Mouse (Mus musculus) midbrain, embryonic 13.5 days (tissue): ENCODE data around the gene Pfkfb4. TPM values are rescaled to one million over a fixed set of nuclear protein-coding genes. Genes with fewer than 3 reads are reported as not detected.

Experiments used
- ATAC-seq: fragments of 200-750 bp; cut with Nextera tagmentation; 2 replicates; pipeline ENCODE4 v1.8.0; 2017; ENCODE audit warnings: mild to moderate bottlenecking, moderate TSS enrichment, moderate library complexity
- H3K27ac ChIP-seq: fragments of 300-500 bp; sonication (generic); 2 replicates; pipeline ENCODE4 v1.5.1; 2015; ENCODE audit warnings: inconsistent platforms, mild to moderate bottlenecking, moderate library complexity
- H3K27me3 ChIP-seq: fragments of 300-500 bp; sonication (generic); 2 replicates; pipeline ENCODE4 v1.6.1; 2015; ENCODE audit warnings: mild to moderate bottlenecking, inconsistent platforms
- H3K36me3 ChIP-seq: fragments of 300-500 bp; sonication (generic); 2 replicates; pipeline ENCODE4 v1.6.1; 2015; ENCODE audit warnings: mild to moderate bottlenecking, inconsistent platforms
- H3K4me1 ChIP-seq: fragments of 300-500 bp; sonication (generic); replicated peaks from 2 replicates; pipeline ENCODE4 v1.6.1; 2015; ENCODE audit warnings: inconsistent platforms
- H3K4me2 ChIP-seq: fragments of 300-500 bp; sonication (generic); replicated peaks from 2 replicates; pipeline ENCODE4 v1.6.1; 2015; ENCODE audit warnings: moderate library complexity, mild to moderate bottlenecking, inconsistent platforms
- H3K4me3 ChIP-seq: fragments of 300-500 bp; sonication (generic); replicated peaks from 2 replicates; pipeline ENCODE4 v1.5.1; 2015; ENCODE audit warnings: mild to moderate bottlenecking, inconsistent platforms
- H3K9ac ChIP-seq: fragments of 300-500 bp; sonication (generic); replicated peaks from 2 replicates; pipeline ENCODE4 v1.6.1; 2015; ENCODE audit warnings: mild to moderate bottlenecking, inconsistent platforms
- H3K9me3 ChIP-seq: fragments of 300-500 bp; sonication (generic); 2 replicates; pipeline ENCODE4 v1.6.1; 2016; ENCODE audit warnings: mild to moderate bottlenecking, inconsistent platforms
- WGBS: fragments of 180-500 bp; shearing (Covaris S2); methylation state at CpG from one replicate; pipeline ENCODE4 v1.1.7; 2015; 5-methylcytosine and 5-hydroxymethylcytosine counted together
- polyA plus RNA-seq: library from polyadenylated mRNA; unstranded; fragments of >200 nt; fragmentation: Nextera tagmentation; extraction: Ambion mirVana; gene quantifications from 2 replicates; pipeline ENCODE4 v1.2.1, GENCODE M21; 2015

Pfkfb4 gene
- polyA plus RNA-seq, 1 experiment from 2014 or later, result 24.4 TPM

DNA sequence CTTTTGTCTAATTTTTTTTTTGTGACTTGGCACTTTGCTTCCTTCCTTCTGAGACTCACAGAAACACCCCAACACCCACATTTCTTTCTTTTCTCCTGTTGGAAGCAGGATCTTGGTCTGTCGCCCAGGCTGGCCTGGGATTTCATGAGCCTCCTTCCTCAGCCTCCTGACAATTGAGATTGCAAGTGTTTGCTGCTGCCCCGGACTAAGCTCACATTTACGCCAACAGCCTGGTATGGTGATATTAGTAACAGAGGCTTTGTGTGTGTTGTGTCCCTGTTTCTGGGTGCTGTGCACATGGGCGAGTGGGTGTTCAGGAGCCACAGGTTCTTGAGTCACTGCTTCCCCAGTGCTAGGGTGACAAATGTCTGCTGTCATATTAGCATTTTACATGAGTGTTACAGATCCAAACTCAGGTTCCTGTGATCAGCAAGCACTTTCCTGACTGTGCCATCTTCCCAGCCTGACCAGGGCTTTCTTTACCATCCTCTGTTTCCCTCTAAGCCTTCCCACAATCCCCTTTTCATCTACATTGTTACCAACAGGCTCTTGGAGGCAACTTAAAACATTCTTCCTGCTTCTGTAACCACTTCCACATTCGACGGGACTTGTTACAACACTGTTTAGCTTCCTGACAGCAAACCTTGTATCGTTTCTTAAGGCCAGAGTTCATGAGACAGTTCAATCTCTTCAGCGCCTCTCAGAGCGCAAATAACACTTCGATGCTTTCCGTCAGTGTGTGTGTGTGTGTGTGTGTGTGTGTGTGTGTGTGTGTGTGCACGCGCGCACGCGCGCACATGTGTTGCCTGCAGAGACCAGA, 31.5 kb downstream of the Pfkfb4 start:
- ATAC-seq, result no peak
- WGBS, result 93% methylated on average over 17 of the region's 17 CpGs

DNA sequence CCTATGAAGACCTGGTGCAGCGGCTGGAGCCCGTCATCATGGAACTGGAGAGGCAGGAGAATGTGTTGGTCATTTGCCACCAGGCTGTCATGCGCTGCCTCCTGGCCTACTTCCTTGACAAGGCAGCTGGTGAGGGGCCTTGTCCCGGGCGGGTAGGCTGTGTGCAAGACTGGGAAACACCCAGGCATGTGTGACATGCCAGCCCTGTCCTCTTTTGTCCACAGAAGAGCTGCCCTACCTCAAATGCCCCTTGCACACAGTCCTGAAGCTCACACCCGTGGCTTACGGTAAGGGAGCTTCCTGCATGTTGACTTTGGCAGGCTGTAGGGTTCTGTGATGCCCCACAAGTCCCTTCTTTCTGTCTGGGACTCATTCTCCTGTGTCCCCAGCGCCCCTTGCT, 35.9 kb downstream of the Pfkfb4 start:
- no peaks in the 10 kb centered on the region for H3K27me3 ChIP-seq

More for the DNA sequence above, 31.5 kb downstream of the Pfkfb4 start:
- H3K4me3 ChIP-seq, result no peak overlapping the region
- no peak overlapping the region for H3K4me2 ChIP-seq
- H3K9me3 ChIP-seq, result no peaks in the 10 kb centered on the region
- H3K27ac ChIP-seq, result no peak overlapping the region
- no peak overlapping the region for H3K9ac ChIP-seq
- H3K27me3 ChIP-seq, result no peaks in the 10 kb centered on the region
- no peaks in the 10 kb centered on the region for H3K4me1 ChIP-seq
- peaks cover 35% of the 10 kb centered on the region for H3K36me3 ChIP-seq

DNA sequence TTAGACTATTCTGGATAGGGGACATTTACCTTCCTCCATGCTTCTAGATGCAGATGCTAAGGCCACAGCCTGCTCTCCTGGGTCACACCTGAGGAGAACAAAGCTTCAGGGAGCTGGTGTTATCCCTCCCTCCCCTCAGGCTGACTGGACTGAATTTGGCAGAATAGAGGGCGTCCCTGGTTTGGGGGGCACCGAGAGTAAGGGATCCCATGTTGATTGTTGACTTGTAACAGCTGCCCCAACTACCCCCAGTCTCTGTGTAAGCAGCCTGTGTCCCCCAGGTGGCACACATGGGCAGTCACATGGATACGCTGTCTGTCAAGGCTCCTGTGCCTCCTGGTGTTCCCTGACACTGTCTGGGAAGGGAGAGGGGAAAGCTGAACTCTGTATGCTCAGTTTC, 36.8 kb downstream of the Pfkfb4 start:
- Histone ChIP-seq H3K4me1 (no peaks in the 10 kb centered on the region), H3K27me3 (no peaks in the 10 kb centered on the region), H3K9ac (no peak overlapping the region), H3K4me3 (no peak overlapping the region), H3K36me3 (peaks cover 51% of the 10 kb centered on the region), H3K27ac (no peak overlapping the region), H3K9me3 (no peaks in the 10 kb centered on the region), H3K4me2 (no peak overlapping the region)
- whole genome bisulfite sequencing, result 80% methylated on average over 3 of the region's 3 CpGs
- no peak for ATAC-seq

More for the DNA sequence above, 35.9 kb downstream of the Pfkfb4 start:
- Histone ChIP-seq H3K9ac (no peak overlapping the region), H3K4me1 (no peaks in the 10 kb centered on the region), H3K36me3 (peaks cover 57% of the 10 kb centered on the region), H3K4me3 (no peak overlapping the region), H3K9me3 (no peaks in the 10 kb centered on the region), H3K4me2 (no peak overlapping the region), H3K27ac (no peak overlapping the region)
- ATAC-seq, result no peak
- WGBS, result 83% methylated on average over 8 of the region's 8 CpGs

DNA sequence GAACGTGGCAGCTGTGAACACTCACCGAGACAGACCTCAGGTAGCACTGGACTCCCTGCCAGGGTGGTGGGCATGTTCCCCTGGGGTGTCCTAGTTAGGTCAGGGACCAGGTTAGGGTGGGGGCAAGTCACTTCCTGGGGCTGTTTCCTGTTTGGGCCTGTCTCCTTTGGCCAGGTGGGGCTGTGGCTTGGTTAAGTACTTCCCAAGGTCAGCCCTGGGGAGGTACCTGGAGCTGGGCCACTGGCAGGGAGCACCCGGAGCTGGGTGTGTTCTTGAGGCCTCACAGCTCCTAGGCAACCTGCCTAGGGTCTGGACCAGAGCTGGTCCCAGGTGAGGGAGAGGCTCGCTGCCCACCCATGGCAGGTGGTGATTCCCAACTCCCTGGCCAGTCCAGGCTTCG, 37.3 kb downstream of the Pfkfb4 start:
- Histone ChIP-seq H3K27me3 (no peaks in the 10 kb centered on the region), H3K36me3 (peaks cover 49% of the 10 kb centered on the region), H3K4me3 (no peak overlapping the region), H3K9me3 (no peaks in the 10 kb centered on the region), H3K4me1 (no peaks in the 10 kb centered on the region), H3K27ac (no peak overlapping the region), H3K4me2 (no peak overlapping the region), H3K9ac (no peak overlapping the region)
- WGBS, result 82% methylated on average over 5 of the region's 5 CpGs
- ATAC-seq, result no peak

DNA sequence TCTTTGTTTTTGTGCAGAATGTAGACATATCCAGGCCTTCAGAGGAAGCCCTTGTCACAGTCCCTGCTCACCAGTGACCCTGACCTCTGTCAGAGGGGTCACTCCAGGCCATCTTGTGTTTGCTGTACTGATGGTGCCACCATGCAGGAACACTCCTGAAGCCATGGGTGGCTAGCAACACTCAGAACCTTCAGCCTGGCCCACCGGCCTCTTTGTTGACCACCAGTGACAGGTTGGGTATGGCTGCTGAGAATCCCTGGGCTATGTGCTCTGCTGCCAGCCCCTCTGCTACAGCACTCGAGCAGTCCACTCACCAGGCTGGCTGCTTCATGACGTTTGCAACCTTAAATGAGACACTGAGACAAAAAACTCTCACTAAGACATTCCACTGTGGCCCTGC, 38.7 kb downstream of the Pfkfb4 start:
- H3K36me3 ChIP-seq, result peaks cover 43% of the 10 kb centered on the region
- H3K4me1 ChIP-seq, result no peaks in the 10 kb centered on the region
- H3K9ac ChIP-seq, result no peak overlapping the region
- no peak overlapping the region for H3K27ac ChIP-seq
- H3K4me3 ChIP-seq, result no peak overlapping the region
- no peak overlapping the region for H3K4me2 ChIP-seq
- WGBS, result 74% methylated on average over 3 of the region's 3 CpGs
- H3K27me3 ChIP-seq, result no peaks in the 10 kb centered on the region
- H3K9me3 ChIP-seq, result no peaks in the 10 kb centered on the region
- ATAC-seq, result no peak

DNA sequence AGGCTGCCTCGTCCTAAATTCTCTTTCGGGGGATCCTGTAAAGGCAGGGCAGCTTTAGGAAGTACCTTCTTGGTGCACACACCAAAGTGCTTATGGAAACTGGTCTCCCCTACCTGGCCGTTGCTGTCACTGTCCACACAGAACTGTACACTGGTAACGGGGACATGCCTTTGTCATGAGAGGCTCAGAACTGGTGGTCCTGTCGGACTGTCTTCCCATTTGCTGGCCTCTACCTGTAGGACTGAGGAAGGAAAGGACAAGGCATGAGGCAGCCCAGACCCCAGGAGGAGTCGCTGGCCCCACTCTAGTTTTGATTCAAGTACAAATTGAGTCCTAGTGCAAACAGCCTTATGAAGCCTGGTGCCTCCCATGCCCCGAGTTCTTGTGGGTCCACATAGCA, 39.4 kb downstream of the Pfkfb4 start:
- Histone ChIP-seq H3K4me1 (no peaks in the 10 kb centered on the region), H3K27ac (no peak overlapping the region), H3K9ac (no peak overlapping the region), H3K27me3 (no peaks in the 10 kb centered on the region), H3K36me3 (peaks cover 36% of the 10 kb centered on the region), H3K9me3 (no peaks in the 10 kb centered on the region), H3K4me3 (no peak overlapping the region), H3K4me2 (no peak overlapping the region)
- WGBS, result 92% methylated on average over 7 of the region's 7 CpGs
- ATAC-seq, result no peak

DNA sequence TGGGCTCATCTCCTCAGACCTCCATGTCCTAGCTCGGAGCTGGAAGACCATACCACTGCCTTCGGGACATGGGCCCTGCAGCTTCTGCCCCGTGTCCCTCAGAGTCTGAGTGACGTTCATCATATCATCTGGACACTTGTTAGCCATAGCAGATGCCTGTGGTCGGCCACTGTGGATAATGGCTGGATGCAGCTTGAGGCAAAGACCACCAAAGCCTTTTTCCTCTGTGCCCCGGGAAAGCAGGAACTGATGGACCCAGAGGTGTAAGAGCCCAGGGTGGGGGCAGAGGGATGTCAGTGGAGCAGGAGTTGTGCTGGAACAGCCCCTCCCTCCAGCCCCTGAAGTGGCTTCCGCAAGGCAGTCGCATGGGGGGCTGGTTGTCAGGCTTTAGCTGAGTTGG, 40.1 kb downstream of the Pfkfb4 start:
- 88% methylated on average over 8 of the region's 8 CpGs for WGBS
- Histone ChIP-seq H3K4me3 (no peak overlapping the region), H3K9me3 (no peaks in the 10 kb centered on the region), H3K27me3 (no peaks in the 10 kb centered on the region), H3K4me2 (no peak overlapping the region), H3K4me1 (no peaks in the 10 kb centered on the region), H3K36me3 (peaks cover 32% of the 10 kb centered on the region), H3K27ac (no peak overlapping the region), H3K9ac (no peak overlapping the region)
- ATAC-seq, result no peak

DNA sequence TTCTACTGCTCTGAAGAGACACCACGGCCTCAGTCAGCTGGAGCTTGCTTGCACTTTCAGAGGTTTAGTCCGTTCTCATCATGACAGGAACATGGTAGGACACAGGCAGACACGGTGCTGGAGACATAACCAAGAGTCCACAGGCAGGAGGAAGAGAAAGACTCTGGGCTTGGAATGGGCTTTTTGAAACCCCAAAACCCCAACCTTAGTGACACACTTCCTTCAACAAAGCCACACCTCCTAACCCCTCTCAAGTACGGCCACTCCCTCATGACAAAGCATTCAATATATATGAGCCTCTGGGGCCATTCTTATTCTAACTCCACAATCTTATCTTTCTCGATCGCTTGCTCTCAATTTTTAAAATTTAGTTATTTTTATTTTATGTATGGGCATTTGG, 40.9 kb downstream of the Pfkfb4 start:
- no peak for ATAC-seq

DNA sequence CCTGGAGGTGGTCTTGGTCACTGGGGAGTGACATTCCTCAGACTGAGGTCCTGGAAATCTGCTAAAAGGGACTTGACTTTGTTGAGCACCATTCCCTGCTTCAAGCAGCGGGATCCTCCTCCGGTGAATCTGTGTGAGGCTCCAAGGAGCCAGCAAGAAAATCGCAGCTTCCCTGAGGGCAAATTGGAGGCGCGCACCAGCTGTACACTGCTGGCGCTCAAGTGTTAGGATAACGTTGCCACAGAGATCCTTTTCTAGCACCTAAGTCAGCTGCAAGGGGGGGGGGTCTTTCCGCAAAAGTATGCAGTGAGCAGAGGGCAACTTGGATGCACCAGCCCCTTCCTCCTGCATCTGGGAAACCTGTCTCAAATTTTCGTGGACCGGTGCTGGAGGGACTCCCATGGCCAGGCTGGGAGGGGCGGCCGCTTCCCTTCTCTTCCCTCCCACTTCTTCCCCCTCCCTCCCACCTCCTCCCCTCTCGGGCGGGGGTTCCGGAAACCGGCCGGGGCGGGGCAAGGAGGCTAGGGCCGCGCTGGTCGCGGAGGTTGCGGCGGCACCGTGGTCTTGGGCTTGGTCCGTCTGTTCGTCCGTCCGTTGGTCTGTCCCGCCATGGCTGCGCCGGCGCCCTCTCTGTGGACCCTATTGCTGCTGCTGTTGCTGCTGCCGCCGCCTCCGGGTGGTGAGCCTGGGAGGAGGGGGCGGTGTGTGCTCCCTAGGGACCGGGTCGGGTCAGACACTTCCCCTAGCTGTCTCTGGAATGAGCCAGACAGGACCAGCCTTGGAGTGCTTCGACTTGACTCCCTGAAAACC, 46.7 kb downstream of the Pfkfb4 start, which contains the start of gene Shisa5:
Gene Shisa5 (plus strand): TSS at position 480 of the 810 bp plus-strand sequence.
- H3K4me1 ChIP-seq, result peaks cover 16% of the 10 kb centered on the region
- under 1% methylated on average over 40 of the region's 40 CpGs for WGBS
- peak; percentile 87 for ATAC-seq
- H3K4me3 ChIP-seq, result peak within 1 kb of the TSS; percentile 64
- H3K9ac ChIP-seq, result peak within 1 kb of the TSS; percentile 78
- H3K4me2 ChIP-seq, result peak within 1 kb of the TSS; percentile 88
- H3K27me3 ChIP-seq, result no peaks in the 10 kb centered on the region
- H3K9me3 ChIP-seq, result no peaks in the 10 kb centered on the region
- H3K36me3 ChIP-seq, result no peaks in the 10 kb centered on the region
- no peak within 1 kb of the TSS for H3K27ac ChIP-seq

More for the DNA sequence above, 40.9 kb downstream of the Pfkfb4 start:
- Histone ChIP-seq H3K4me2 (no peak overlapping the region), H3K27ac (no peak overlapping the region), H3K4me3 (no peak overlapping the region), H3K9me3 (no peaks in the 10 kb centered on the region), H3K9ac (no peak overlapping the region), H3K36me3 (peaks cover 25% of the 10 kb centered on the region), H3K27me3 (no peaks in the 10 kb centered on the region), H3K4me1 (no peaks in the 10 kb centered on the region)
- 89% methylated on average over 6 of the region's 6 CpGs for WGBS

DNA sequence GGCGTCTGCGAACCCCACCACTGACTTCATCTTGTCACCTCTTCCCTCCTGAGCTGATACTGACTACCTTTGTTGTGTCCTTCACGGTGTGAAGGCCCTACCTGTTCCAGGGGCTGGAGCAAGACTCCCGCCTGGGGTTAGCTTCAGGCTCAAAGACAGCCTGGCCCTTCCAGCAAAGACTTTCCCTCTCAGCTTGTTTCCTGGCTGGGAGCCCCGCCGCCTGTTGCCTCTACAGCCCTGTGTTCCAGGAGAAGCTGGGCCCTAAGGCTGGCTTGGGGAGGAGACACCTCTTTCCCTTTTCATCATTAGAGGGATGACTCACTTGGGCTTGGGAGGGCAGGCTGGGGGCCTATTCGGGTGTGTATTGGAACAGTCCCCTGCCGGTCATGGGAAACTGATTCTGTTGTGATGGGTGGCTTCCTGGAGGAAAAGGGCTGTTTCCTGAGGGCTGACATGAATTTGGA, 47.4 kb downstream of the Pfkfb4 start:
- H3K9me3 ChIP-seq, result no peaks in the 10 kb centered on the region
- H3K9ac ChIP-seq, result peak overlapping the region; percentile 78
- H3K36me3 ChIP-seq, result no peaks in the 10 kb centered on the region
- peak overlapping the region; percentile 88 for H3K4me2 ChIP-seq
- no peak overlapping the region for H3K27ac ChIP-seq
- peak; percentile 65 for ATAC-seq
- H3K4me3 ChIP-seq, result peak overlapping the region; percentile 64
- 22% methylated on average over 8 of the region's 8 CpGs for WGBS
- peaks cover 16% of the 10 kb centered on the region for H3K4me1 ChIP-seq
- no peaks in the 10 kb centered on the region for H3K27me3 ChIP-seq

DNA sequence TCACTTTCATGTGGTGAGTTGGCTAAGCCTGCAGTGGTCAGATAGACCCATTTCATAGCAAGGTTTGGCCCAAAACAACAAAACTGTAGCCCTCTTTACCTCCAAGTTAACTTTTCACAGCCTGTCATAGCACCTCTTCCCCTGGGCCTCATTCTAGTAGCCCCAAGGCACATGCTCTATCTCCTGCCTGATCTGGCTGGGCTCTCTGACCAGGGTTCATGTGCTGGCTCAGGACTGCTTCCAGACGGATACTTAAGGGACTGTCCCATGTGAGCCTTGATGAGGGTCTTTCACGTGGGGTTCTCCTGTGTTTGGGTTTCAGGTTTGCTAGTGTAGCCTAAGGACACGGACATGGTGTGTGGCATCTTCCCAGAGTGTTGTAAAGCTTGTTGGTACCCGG, 48.1 kb downstream of the Pfkfb4 start:
- WGBS, result 82% methylated on average over 4 of the region's 4 CpGs
- Histone ChIP-seq H3K27ac (no peak overlapping the region), H3K36me3 (no peaks in the 10 kb centered on the region), H3K9me3 (no peaks in the 10 kb centered on the region), H3K27me3 (no peaks in the 10 kb centered on the region), H3K9ac (no peak overlapping the region), H3K4me1 (peaks cover 16% of the 10 kb centered on the region), H3K4me2 (no peak overlapping the region), H3K4me3 (no peak overlapping the region)
- ATAC-seq, result no peak

DNA sequence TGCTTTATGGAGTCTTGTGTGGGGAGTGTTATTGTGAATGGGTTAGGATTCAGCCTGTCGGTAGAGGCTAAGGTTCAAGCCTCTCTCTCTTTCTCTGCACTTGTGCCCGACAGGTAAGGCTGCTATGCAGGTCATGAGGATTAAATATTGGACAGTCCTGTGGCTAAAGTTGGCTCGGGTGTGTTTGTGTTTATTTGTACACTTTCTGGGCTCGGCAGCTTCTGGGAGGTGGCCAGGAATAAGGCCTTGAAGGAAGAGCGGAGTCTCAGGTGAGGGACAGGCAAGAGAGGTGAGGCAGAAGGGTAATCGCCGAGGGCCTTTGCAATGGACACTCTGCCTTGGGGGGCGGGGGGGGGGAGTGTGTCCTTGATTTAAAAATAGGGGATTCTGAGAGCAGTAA, 48.6 kb downstream of the Pfkfb4 start:
- no peak overlapping the region for H3K4me3 ChIP-seq
- peaks cover 16% of the 10 kb centered on the region for H3K4me1 ChIP-seq
- H3K27ac ChIP-seq, result no peak overlapping the region
- H3K4me2 ChIP-seq, result no peak overlapping the region
- no peak for ATAC-seq
- no peak overlapping the region for H3K9ac ChIP-seq
- no peaks in the 10 kb centered on the region for H3K9me3 ChIP-seq
- H3K36me3 ChIP-seq, result no peaks in the 10 kb centered on the region
- 84% methylated on average over 8 of the region's 8 CpGs for WGBS
- H3K27me3 ChIP-seq, result no peaks in the 10 kb centered on the region
